Mouse (Mus musculus) liver, adult 2 months (tissue): ENCODE measurements around the gene Lpar1.

ENCODE experiments used
- CTCF ChIP-seq: fragments of 200-500 bp; IDR thresholded peaks from 2 replicates; pipeline ENCODE4 v1.5.1; 2011; ENCODE audit warnings: low read depth, low read length, control low read depth
- POLR2A ChIP-seq: fragments of 200-500 bp; IDR thresholded peaks from 2 replicates; pipeline ENCODE4 v1.6.1; 2011; ENCODE audit warnings: low read length, control low read depth; ENCODE audit not compliant: insufficient read depth; ENCODE audit errors: extremely low read depth

- TF ChIP-seq CTCF, result no peak
- TF ChIP-seq POLR2A, result no peak
These were observed 32.2 kb upstream of the Lpar1 start for GRCm38 (mm10) chr4:58585942-58586341.
